Comparison of ENCODE assay signal across 9 mouse cellular contexts in the genomic region with DNA sequence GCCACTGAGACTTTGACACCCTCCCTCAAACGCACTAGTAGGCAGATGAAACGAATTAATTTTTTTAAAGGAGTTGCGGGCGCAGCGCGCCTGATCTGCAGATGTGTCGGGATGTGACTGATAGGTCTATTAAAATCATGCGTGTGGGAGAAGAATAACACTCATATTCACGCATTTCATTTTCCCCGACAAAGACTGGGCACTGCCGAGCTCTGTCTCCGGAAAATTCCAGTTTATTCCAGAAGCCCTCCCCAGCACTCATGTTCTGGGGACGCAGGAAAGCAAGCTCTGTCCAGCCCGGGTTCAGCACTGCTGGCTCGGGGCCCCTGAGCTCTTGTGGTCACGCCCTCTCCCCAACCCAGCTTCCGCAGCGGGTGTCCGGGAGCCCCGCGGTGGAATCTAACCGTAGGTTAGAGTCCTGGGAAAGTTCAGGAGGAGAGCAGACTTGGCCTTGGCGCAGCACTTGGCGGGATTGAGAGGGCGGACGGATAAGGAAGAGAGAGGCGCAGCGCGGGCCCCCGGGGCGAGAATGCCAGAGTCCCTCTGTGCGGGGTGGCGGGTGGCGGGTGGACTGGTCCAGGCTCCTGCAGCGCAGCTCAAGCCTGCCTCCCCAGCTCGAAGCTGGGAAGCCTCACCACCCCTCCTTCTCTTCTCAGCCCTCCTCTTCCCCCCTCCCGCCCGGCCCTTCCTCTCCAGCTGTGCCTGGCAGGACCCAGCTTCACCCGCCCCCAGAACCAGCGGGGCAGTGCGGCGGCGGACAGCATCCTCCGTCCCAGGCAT. TPM values are rescaled to one million over a fixed set of nuclear protein-coding genes. Genes with fewer than 3 reads are reported as not detected.
DNase-seq lines count a peak whose midpoint lies in the region; ATAC-seq and TF ChIP-seq lines count a peak whose summit lies in the region.
"Had no signal": no experiment of that assay in that cellular context is flagged by ENCODE, and none has a peak within 500 bp of the region (broad histone marks: within the 10 kb centered on the region; RNA-seq: fewer than 3 reads in every experiment).

No protein-coding gene starts in this region.

- TF ChIP-seq POLR2A in kidney, adult 2 months (IDR thresholded peaks at IDR 0.05; ENCODE audit: low read depth, low read length): no peak

- no peaks in the 10 kb centered on the region for H3K9me3 ChIP-seq in hindbrain, embryonic 13.5 days
- H3K9me3 ChIP-seq: liver, embryonic 15.5 days had no signal

- H3K27me3 ChIP-seq in kidney, adult 2 months (replicated peaks; ENCODE audit: control insufficient read depth, insufficient read depth, low read length): peaks cover 21% of the 10 kb centered on the region
- peaks cover 87% of the 10 kb centered on the region for H3K27me3 ChIP-seq in hindbrain, embryonic 13.5 days

- peak; percentile 30 for DNase-seq in kidney, adult 2 months
- no peak for DNase-seq in kidney, adult 8-10 months
- peak; percentile 81 for DNase-seq in embryo, embryonic 10.5 days (ENCODE audit: low spot score)
- peak; percentile 63 for DNase-seq in mesoderm, embryonic 11.5 days (ENCODE audit: low read depth, low spot score)
- no peak for DNase-seq in yolk sac, embryonic 10.5 days (ENCODE audit: low spot score)
- DNase-seq in lung, postnatal 36 days: no peak
- DNase-seq in adrenal gland, postnatal 36 days: no peak

- H3K27ac ChIP-seq in kidney, adult 2 months (ENCODE audit: insufficient read depth, low read depth, low read length): no peak overlapping the region
- peak overlapping the region; percentile 84 for H3K27ac ChIP-seq in hindbrain, embryonic 13.5 days
- H3K27ac ChIP-seq: liver, embryonic 15.5 days had no signal

- peak; percentile 76 for ATAC-seq in hindbrain, embryonic 13.5 days (ENCODE audit: low FRiP score)

- TF ChIP-seq CTCF in kidney, adult 2 months (conservative IDR thresholded peaks at IDR 0.05; ENCODE audit: insufficient read depth, insufficient read length, low read depth, low read length): no peak

- H3K9ac ChIP-seq in hindbrain, embryonic 13.5 days: peak overlapping the region; percentile 69
- H3K9ac ChIP-seq: liver, embryonic 15.5 days had no signal

- H3K4me1 ChIP-seq in kidney, adult 2 months (ENCODE audit: control insufficient read depth, insufficient read depth, low read length): no peaks in the 10 kb centered on the region
- peaks cover 46% of the 10 kb centered on the region for H3K4me1 ChIP-seq in hindbrain, embryonic 13.5 days (replicated peaks)
- H3K4me1 ChIP-seq: liver, embryonic 15.5 days had no signal

- no peaks in the 10 kb centered on the region for H3K36me3 ChIP-seq in kidney, adult 2 months (ENCODE audit: control insufficient read depth, insufficient read depth, low read length)
- no peaks in the 10 kb centered on the region for H3K36me3 ChIP-seq in hindbrain, embryonic 13.5 days
- H3K36me3 ChIP-seq: liver, embryonic 15.5 days had no signal

- no peak overlapping the region for H3K4me3 ChIP-seq in kidney, adult 2 months (ENCODE audit: insufficient read depth, low read depth, low read length)
- peak overlapping the region; percentile 32 for H3K4me3 ChIP-seq in hindbrain, embryonic 13.5 days
- H3K4me3 ChIP-seq: liver, embryonic 15.5 days had no signal

- H3K4me2 ChIP-seq in hindbrain, embryonic 13.5 days: peak overlapping the region; percentile 55
- H3K4me2 ChIP-seq: liver, embryonic 15.5 days had no signal

- WGBS in kidney, adult 2 months: 3% methylated on average over 42 of the region's 44 CpGs
- under 1% methylated on average over 38 of the region's 44 CpGs for WGBS in hindbrain, embryonic 13.5 days

RNA-seq across cellular contexts. Expression of a gene that starts 5.7 kb away (rescaled TPM):
- polyA plus RNA-seq in kidney, adult 2 months (2012; rRNA removed): not detected in 2 replicates
- polyA plus RNA-seq in hindbrain, embryonic 13.5 days (2015; fragmentation: Nextera tagmentation; extraction: Ambion mirVana): 2.0 and 2.4 TPM in 2 replicates
- not detected for total RNA-seq in adrenal gland, postnatal 36 days (2021)
- polyA plus RNA-seq: liver, embryonic 15.5 days had no signal

Comparison
In these comparisons a context has a peak if more than half of its experiments do, and no peak if none do; other contexts are left out.
1. DNase-seq: peak in kidney, adult 2 months (single experiment), embryo, embryonic 10.5 days (single experiment) and mesoderm, embryonic 11.5 days (single experiment); none in kidney, adult 8-10 months (0 of 2), yolk sac, embryonic 10.5 days (single experiment), lung, postnatal 36 days (single experiment) and adrenal gland, postnatal 36 days (0 of 2).